Mouse (Mus musculus): ENCODE measurements around the gene Anp32a. TPM values are rescaled to one million over a fixed set of nuclear protein-coding genes. Genes with fewer than 3 reads are reported as not detected.

Anp32a gene
- polyA plus RNA-seq, 1 experiment from 2014 or later: 194 TPM

GRCm38 (mm10) chr9:62425265-62425664, 84.2 kb downstream of the Anp32a start:
- no peak for ATAC-seq (ENCODE audit: low FRiP score)
- no peak overlapping the region for H3K4me2 ChIP-seq
- H3K27ac ChIP-seq (ENCODE audit: low read depth, low read length): no peak overlapping the region
- no peaks in the 10 kb centered on the region for H3K27me3 ChIP-seq (ENCODE audit: control insufficient read depth, insufficient read depth, low read length)
- peak; percentile 60 for DNase-seq (ENCODE audit: low spot score, missing footprints)
- 0 out of 2 replicates have a peak, but pooled peaks cover 3% of the 10 kb centered on the region for H3K36me3 ChIP-seq (ENCODE audit: control insufficient read depth, insufficient read depth, low read length)
- 76% methylated on average over 5 of the region's 5 CpGs for WGBS
- H3K4me3 ChIP-seq (ENCODE audit: low read depth, low read length): no peak overlapping the region
- H3K4me1 ChIP-seq (ENCODE audit: control insufficient read depth, insufficient read depth, low read length): 0 out of 2 replicates have a peak, but pooled peaks cover 3% of the 10 kb centered on the region
- no peak overlapping the region for H3K9ac ChIP-seq (ENCODE audit: low read length)
- H3K9me3 ChIP-seq (ENCODE audit: control insufficient read depth, low read length): no peaks in the 10 kb centered on the region; the same call in 1 of the 2 replicates

GRCm38 (mm10) chr9:62426021-62426420, 84.9 kb downstream of the Anp32a start:
- H3K27me3 ChIP-seq (ENCODE audit: control insufficient read depth, insufficient read depth, low read length): no peaks in the 10 kb centered on the region
- DNase-seq (ENCODE audit: low spot score, missing footprints) (no peak), ATAC-seq (ENCODE audit: low FRiP score) (no peak)
- H3K4me1 ChIP-seq (ENCODE audit: control insufficient read depth, insufficient read depth, low read length): 0 out of 2 replicates have a peak, but pooled peaks cover 3% of the 10 kb centered on the region
- WGBS: 94% methylated on average over 19 of the region's 19 CpGs
- 0 out of 2 replicates have a peak, but pooled peaks cover 3% of the 10 kb centered on the region for H3K36me3 ChIP-seq (ENCODE audit: control insufficient read depth, insufficient read depth, low read length)
- H3K9ac ChIP-seq (ENCODE audit: low read length): no peak overlapping the region
- no peaks in the 10 kb centered on the region; the same call in 1 of the 2 replicates for H3K9me3 ChIP-seq (ENCODE audit: control insufficient read depth, low read length)
- H3K4me3 ChIP-seq (ENCODE audit: low read depth, low read length): no peak overlapping the region
- H3K27ac ChIP-seq (ENCODE audit: low read depth, low read length): no peak overlapping the region
- no peak overlapping the region for H3K4me2 ChIP-seq

GRCm38 (mm10) chr9:62426531-62426930, 85.4 kb downstream of the Anp32a start:
- Histone ChIP-seq H3K9ac (ENCODE audit: low read length) (no peak overlapping the region), H3K4me1 (ENCODE audit: control insufficient read depth, insufficient read depth, low read length) (no peaks in the 10 kb centered on the region), H3K27ac (ENCODE audit: low read depth, low read length) (no peak overlapping the region), H3K27me3 (ENCODE audit: control insufficient read depth, insufficient read depth, low read length) (no peaks in the 10 kb centered on the region), H3K36me3 (ENCODE audit: control insufficient read depth, insufficient read depth, low read length) (0 out of 2 replicates have a peak, but pooled peaks cover 3% of the 10 kb centered on the region), H3K4me3 (ENCODE audit: low read depth, low read length) (no peak overlapping the region), H3K4me2 (no peak overlapping the region), H3K9me3 (ENCODE audit: control insufficient read depth, low read length) (no peaks in the 10 kb centered on the region; the same call in 1 of the 2 replicates)
- ATAC-seq (ENCODE audit: low FRiP score) (no peak), DNase-seq (ENCODE audit: low spot score, missing footprints) (peak; percentile 44)
- 92% methylated on average over 6 of the region's 6 CpGs for WGBS

- no peaks in the 10 kb centered on the region for H3K4me1 ChIP-seq (ENCODE audit: control insufficient read depth, insufficient read depth, low read length)
- no peaks in the 10 kb centered on the region; the same call in 1 of the 2 replicates for H3K9me3 ChIP-seq (ENCODE audit: control insufficient read depth, low read length)
- ATAC-seq (ENCODE audit: low FRiP score): no peak
- DNase-seq (ENCODE audit: low spot score, missing footprints): peak; percentile 26
- WGBS: 93% methylated on average over 8 of the region's 8 CpGs
- no peak overlapping the region for H3K4me3 ChIP-seq (ENCODE audit: low read depth, low read length)
- H3K36me3 ChIP-seq (ENCODE audit: control insufficient read depth, insufficient read depth, low read length): 0 out of 2 replicates have a peak, but pooled peaks cover 3% of the 10 kb centered on the region
- H3K27me3 ChIP-seq (ENCODE audit: control insufficient read depth, insufficient read depth, low read length): no peaks in the 10 kb centered on the region
- no peak overlapping the region for H3K9ac ChIP-seq (ENCODE audit: low read length)
- H3K27ac ChIP-seq (ENCODE audit: low read depth, low read length): no peak overlapping the region
- H3K4me2 ChIP-seq: no peak overlapping the region
Measured at GRCm38 (mm10) chr9:62427010-62427409, 85.9 kb downstream of the Anp32a start.

Other genes with a start within 250 kb of the Anp32a start
- gene Glce, start 218.6 kb upstream of the Anp32a start, polyA plus RNA-seq (2014; fragmentation: Nextera tagmentation; extraction: Ambion mirVana): 19.4 and 22.4 TPM in 2 replicates
- not detected in 2 replicates for gene Spesp1, start 59.1 kb upstream of the Anp32a start, polyA plus RNA-seq (2014; fragmentation: Nextera tagmentation; extraction: Ambion mirVana)
- gene Coro2b, start 195.8 kb downstream of the Anp32a start, polyA plus RNA-seq (2014; fragmentation: Nextera tagmentation; extraction: Ambion mirVana): 15.3 and 15.7 TPM in 2 replicates

Measured in midbrain, embryonic 11.5 days (tissue).